Mouse (Mus musculus): ENCODE results near the gene Khdc1c.
"Not testable (repeated sequence)": the region's sequence is repeated elsewhere in the genome, so short reads cannot be mapped to it uniquely, and the experiment has no call there.

GRCm38 (mm10) chr1:21344752-21345151 lies 23.4 kb upstream of the Khdc1c start:
- not testable (repeated sequence) for TF ChIP-seq CTCF (IDR thresholded peaks at IDR 0.05; ENCODE audit: low read depth, low read length); GATA1 (IDR thresholded peaks at IDR 0.05; ENCODE audit: borderline replicate concordance, low read length); GATA2 (IDR thresholded peaks at IDR 0.05; ENCODE audit: borderline replicate concordance, low read depth, low read length)

All from G1E (cell line).